Mouse (Mus musculus) lung, postnatal 4 days (tissue): Measurements from ENCODE around the gene Efl1.
"Not testable (repeated sequence)": the region's sequence is repeated elsewhere in the genome, so short reads cannot be mapped to it uniquely, and the experiment has no call there.

ENCODE experiments used
- DNase-seq, 2 experiments: peaks; one replicate each; pipeline ENCODE4 v3.0.0; 2021

The Efl1 gene

GRCm38 (mm10) chr7:82720501-82720900 lies 72.1 kb downstream of the Efl1 start:
- DNase-seq, result no peak

DNA sequence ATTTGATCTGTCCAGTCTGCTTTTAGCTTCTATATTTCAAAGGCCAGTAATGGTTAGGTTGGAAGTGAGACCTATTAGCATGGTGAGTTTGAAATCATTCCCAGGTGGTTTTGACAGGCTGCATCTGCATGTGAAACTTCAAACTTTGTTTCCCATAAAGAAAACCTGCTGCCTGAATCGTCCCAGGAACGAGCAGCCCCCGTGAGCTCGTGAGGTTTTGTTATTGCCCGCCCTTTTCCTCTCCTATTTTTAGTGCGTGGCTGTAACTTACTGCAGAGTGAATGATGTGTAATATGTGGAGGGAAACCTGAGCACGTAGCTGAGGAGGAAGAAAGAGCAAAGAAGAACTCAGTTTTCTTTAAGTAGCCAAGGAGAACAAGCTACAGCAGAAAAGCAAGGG lies 72.5 kb downstream of the Efl1 start:
- DNase-seq, result no peak

- DNase-seq, result no peak
Measured at GRCm38 (mm10) chr7:82722486-82723123, 74.2 kb downstream of the Efl1 start.

DNA sequence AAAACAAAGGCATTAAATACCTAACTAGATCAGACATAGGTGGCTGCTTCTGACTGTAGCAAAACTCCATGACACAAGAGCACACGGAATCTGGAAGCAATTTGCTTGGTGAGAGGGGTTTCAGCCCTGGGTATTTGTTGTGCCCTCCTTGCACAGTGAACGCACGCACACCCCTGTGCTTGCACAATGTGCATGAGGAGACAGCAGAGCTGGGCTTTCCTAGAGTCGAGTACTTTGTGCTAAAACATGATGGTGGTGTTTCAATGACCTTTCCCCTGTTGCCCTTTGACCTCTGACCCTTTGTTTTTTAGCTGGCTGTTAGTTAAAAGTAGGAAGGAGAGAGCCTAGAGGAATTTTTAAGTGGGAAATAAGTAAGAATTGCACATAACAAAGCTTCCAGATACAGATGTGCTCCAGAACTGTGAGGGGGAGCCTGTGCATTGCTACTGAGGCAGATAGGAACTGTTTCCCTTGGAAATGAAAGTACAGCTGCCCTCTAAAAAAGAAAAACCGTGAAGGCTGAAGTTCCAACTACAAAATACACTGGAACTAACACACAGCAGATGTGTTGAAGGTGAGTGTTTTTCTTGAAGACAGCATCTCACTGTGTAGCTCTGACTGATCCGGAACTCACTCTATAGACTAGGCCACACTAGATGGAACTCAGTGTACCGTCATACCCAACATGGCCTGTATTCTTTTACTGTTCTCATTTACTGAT lies 74.9 kb downstream of the Efl1 start:
- DNase-seq, result no peak

- DNase-seq, result no peak
Measured at GRCm38 (mm10) chr7:82724491-82724890, 76.1 kb downstream of the Efl1 start.

- DNase-seq, result no peak
Measured at GRCm38 (mm10) chr7:82725006-82725636, 76.7 kb downstream of the Efl1 start.

DNA sequence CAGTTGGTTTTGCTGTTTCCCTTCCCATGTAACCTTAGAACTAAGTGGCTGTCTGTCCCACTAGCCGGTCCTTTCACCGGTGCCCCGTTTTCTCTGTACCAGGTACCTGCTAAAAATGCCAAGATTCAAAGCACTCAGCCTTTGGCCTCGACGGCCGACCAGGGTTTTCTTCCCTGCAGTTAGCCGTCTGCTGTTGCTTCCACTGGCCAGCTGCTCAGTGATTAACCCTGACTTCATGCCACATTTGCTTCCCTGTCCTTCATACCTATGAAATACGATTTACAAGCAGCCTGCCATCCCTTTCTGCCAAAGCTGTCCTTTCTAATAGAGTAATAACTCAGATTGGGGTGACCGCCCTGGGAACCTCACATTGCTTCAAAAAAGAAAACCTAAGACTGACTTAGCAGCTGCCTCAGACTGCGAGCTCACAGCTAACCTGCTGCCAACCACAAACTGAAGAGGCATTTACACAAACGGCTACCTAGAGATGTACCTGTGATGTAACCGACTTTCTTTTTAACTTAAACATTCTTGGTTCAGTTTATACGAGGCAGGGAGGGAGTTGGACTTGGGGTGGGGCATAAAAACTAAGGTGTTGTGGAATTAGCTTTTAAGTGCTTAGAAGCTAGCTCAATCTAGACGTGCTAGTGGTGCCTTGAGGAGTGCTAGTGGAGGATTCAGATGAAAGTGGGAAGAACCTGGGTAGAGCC lies 77.5 kb downstream of the Efl1 start:
- DNase-seq, result no peak

GRCm38 (mm10) chr7:82727066-82727465 lies 78.7 kb downstream of the Efl1 start:
- no peak for DNase-seq

DNA sequence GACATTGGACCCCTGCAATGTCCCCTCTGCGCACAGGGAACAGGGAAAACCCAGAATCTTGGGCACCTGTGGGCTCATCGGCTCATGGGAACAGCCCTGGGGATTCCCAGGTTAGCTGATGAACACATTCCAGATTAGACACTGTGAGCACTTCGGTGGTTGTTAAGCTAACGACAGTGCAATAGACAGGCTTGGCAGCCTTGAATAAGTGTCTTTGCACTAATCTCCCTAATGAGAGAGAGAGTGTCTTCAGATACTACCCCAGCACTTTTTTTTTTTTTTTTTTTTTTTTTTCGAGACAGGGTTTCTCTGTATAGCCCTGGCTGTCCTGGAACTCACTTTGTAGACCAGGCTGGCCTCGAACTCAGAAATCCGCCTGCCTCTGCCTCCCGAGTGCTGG lies 80.6 kb downstream of the Efl1 start:
- DNase-seq, result not testable (repeated sequence)

DNA sequence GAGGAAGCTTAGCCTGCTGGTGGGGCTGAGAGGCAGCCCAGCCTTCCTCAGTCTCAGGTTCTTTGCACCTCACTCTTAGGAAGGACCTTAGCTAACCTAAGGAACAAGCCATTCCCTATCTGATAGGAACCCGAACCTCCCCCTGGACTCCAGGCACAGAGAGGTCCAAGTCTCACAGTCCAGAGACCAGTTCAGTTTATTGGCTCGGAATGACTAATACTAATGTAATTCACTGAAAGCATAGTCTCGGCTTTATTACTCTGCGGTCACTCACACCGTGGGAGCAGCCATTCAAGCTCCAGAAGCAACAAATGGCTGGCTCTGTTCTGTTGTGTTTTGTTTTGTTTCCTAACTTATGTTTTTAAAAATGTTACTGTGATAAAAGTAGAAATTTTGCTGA lies 84.7 kb downstream of the Efl1 start:
- no peak for DNase-seq

GRCm38 (mm10) chr7:82733995-82734394 lies 85.6 kb downstream of the Efl1 start:
- no peak for DNase-seq

GRCm38 (mm10) chr7:82734748-82735600 lies 86.6 kb downstream of the Efl1 start:
- no peak for DNase-seq

DNA sequence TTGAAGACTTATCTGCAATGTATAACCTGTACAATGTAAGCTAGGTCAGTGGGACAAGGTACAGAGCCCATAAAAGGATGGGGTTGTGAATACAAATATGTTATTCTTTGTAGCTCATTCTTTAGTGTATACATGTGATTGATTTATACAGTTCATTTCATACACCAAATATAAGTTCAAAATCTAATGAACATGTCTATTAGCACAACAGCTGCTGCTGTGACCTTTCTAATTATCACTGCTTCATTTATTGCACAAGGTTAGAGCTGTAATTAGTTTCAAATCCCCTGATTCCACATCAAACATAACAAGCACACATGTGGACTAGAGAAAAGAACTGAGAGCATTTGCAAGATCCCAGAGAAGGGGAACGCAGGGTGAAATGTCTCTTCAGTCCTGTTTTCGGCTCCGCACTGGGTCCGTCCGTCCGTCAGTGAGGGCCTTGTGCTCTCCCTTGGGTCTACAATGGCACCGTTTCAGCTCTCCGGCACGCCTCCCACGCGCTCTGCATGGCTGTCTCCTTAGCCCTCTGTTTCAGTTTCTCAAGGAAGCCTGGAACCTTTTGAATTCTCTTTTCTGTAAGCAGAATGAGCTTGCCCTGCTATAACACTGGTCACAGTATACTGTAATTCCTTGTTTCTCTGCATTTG lies 94.8 kb downstream of the Efl1 start:
- DNase-seq, result no peak

DNA sequence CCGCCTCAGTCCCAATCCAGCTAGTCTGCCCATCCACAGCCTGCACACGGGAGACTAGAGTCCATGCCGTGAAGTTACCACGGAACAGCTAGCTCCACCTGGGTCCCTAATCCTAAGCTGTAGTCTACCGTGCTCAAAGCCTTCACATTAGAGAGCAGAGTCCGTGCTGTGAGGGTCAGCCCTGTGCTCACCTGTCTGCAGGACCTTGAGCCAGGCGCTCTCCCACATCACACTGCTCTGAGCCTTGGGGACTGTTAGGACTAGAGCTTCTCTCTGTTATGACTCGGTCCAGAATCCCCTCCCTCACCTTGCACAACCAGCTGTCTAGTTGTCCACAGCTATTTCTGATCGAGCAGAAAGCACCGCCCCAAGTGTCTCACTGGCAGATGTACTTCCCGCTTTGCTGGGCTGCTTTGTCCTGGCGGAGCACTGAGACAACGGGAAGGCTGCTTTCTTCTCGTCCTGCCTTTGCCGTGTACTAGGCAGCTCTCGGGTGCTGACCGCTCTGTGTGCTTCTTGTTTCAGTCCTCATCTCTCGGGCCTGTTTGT lies 95.8 kb downstream of the Efl1 start:
- no peak for DNase-seq

DNA sequence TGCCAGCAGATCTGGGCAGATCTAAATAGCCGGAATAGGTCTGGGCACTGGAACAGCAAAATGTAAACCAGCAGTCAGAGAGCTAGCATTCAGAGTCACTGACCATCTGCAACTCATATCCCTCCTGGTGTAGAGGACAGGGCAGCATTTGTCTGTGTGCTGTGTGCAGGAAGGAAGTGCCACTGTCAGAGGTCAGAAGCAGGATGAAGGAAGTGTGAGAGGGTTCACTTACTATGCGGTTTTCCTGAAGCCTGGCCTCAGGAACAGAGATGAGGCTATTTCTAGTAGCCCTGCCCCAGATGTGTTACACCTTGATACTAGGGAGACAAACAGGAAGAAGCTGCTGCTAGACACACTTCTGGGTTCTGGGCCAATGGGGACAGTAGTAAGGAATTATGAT lies 100.4 kb downstream of the Efl1 start:
- no peak for DNase-seq

- DNase-seq, result no peak
Measured at GRCm38 (mm10) chr7:82749239-82749638, 100.8 kb downstream of the Efl1 start.

GRCm38 (mm10) chr7:82752171-82753085 lies 104.0 kb downstream of the Efl1 start:
- DNase-seq, result peak; percentile 69 to 76

DNA sequence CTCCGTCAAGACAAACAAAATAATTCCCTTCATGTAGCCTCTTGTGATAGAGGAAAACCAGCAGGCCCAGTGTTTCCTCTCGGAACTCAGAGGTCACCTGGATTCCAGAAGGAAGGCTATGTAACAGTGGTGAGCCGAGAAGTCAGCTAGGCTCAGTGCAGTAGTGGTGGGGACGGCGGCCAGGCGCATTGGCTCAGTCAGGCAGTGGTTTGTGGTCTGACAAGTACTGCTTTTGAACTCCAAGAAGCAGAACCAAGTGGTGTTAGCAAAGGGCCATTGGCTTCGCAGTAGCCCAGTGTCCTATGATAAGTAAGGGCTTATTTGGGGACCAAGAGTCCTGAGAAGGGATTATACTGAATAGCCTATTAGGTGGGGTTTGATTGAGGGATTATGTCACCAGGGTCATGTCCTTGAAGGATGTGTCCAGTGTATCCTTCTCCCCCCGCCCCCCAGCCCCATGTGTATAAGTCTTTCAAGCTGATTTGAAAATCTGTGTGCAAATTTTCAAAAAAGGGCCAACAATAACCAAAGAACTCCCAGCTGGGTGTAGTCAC lies 107.3 kb downstream of the Efl1 start:
- no peak for DNase-seq

DNA sequence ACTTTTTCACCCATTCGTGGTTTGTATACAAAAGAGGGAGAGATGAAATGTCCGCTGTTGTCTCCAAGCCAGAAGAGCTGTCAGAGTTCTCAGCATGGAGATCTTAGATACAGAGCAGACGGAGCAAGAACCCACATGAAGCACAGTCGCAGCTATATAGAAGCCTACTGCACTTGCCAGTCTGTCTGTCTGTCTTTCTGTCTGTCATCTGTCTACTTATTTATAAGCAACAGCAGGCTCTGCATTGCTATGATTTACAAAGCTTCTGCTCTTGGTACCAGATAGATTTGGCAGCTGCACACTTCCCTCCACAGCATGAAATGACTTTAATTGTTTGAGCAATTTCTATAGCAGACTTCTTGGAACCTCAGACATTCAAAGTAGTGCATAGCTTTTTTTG lies 110.1 kb downstream of the Efl1 start:
- no peak for DNase-seq

GRCm38 (mm10) chr7:82759091-82759490 lies 110.7 kb downstream of the Efl1 start:
- no peak for DNase-seq
